Mouse (Mus musculus): ENCODE data around the gene Gbp8.

- TF ChIP-seq POLR2A (IDR thresholded peaks at IDR 0.05; ENCODE audit: insufficient read length, low read depth), result no peak
- no peak for TF ChIP-seq USF1 (IDR thresholded peaks at IDR 0.05; ENCODE audit: low read depth)
- no peak for TF ChIP-seq MAX (IDR thresholded peaks at IDR 0.05; ENCODE audit: low read depth)
- TF ChIP-seq CEBPB (IDR thresholded peaks at IDR 0.05; ENCODE audit: insufficient read depth, poor library complexity, severe bottlenecking), result no peak
- TF ChIP-seq MYOG (IDR thresholded peaks at IDR 0.05; ENCODE audit: control insufficient read depth in 1 of 3, insufficient read depth in 1 of 3, insufficient read length in 2 of 3, low read depth in 2 of 3), result no peak
- TF ChIP-seq TCF12 (IDR thresholded peaks at IDR 0.05; ENCODE audit: insufficient read depth, poor library complexity, severe bottlenecking), result no peak
- no peak for TF ChIP-seq POLR2AphosphoS2 (IDR thresholded peaks at IDR 0.05; ENCODE audit: insufficient read length, low read depth)
- TF ChIP-seq E2F4 (IDR thresholded peaks at IDR 0.05; ENCODE audit: insufficient read depth), result no peak
- peak in 1 of 3 experiments; percentile 23 for TF ChIP-seq MYOD1 (IDR thresholded peaks at IDR 0.05; ENCODE audit: control insufficient read depth in 1 of 3, insufficient read length in 2 of 3, low read depth in 2 of 3)
- TF ChIP-seq REST (IDR thresholded peaks at IDR 0.05; ENCODE audit: insufficient read depth, insufficient read length), result no peak
- TF ChIP-seq SRF (IDR thresholded peaks at IDR 0.05; ENCODE audit: control insufficient read depth, insufficient read length, low read depth), result no peak
Observed at GRCm38 (mm10) chr5:104979040-104979513, 160.3 kb downstream of the Gbp8 start.

Measured in myocyte (in vitro differentiated cells).